Mouse (Mus musculus): ENCODE data around the gene Uevld. TPM values are rescaled to one million over a fixed set of nuclear protein-coding genes. Genes with fewer than 3 reads are reported as not detected.

Gene Uevld
- polyA plus RNA-seq (2015; fragmentation: Nextera tagmentation; extraction: Ambion mirVana) = 7.9 and 8.4 TPM in 2 replicates

DNA sequence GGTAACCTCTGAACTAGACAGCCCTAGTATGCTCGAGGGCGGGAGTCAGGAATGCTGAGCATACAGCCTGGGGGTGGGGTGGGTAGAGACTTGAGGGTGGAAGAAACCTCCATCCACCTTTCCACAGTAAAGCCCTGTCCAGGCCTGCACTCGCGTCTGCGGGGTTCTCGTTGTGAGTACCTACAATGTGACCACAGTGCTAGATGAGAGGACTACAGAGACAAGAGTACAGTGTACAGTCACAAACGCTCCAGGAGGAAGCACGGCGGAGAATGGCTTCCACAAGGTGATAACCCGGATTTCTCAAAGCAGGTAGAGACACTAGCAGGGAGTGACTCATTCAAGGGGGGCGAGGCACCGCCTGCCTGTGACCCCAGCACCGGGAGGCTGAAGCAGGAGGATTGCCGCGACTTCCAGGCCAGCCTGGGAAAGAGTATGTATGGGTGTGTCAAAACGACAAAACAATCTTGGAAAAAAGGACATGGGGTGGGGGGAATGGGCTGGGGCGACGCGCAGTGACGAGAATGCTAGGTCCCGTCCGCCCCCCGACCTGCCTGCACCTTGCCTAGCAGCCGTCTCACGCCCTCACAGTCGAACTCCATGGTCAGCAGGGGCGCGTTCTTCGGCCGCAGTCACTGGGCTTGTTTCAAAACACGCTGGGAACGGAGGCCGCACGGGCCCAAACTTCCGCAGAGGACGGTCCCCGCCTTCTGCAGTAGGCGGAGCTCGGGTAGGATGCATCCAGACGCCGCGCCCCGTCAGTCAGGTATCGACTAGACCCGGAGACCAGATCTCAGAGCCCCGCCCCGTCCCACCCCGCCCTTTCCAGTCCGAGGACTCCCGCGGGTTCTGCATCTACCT lies at the start of gene Uevld:
TSS of gene Uevld (minus strand) at position 697 of the 861 bp plus-strand sequence.
- Histone ChIP-seq H3K27ac (ENCODE audit: low read length) (peak within 1 kb of the TSS; percentile 29), H3K36me3 (ENCODE audit: control insufficient read depth, insufficient read depth) (peaks cover 13% of the 10 kb centered on the region; the same call in 1 of the 2 replicates), H3K4me3 (ENCODE audit: low read length) (peak within 1 kb of the TSS; percentile 71), H3K9ac (ENCODE audit: low read length) (peak within 1 kb of the TSS; percentile 79), H3K4me2 (ENCODE audit: low read depth, low read length) (peak within 1 kb of the TSS; percentile 74), H3K9me3 (replicated peaks; ENCODE audit: control insufficient read depth, low read length) (no peaks in the 10 kb centered on the region), H3K4me1 (ENCODE audit: control insufficient read depth, insufficient read depth, low read length) (peaks cover 18% of the 10 kb centered on the region), H3K27me3 (ENCODE audit: control insufficient read depth, insufficient read depth, low read length) (no peaks in the 10 kb centered on the region)
- under 1% methylated on average over 46 of the region's 51 CpGs for WGBS
- peak; percentile 87 for ATAC-seq (replicated peaks; ENCODE audit: extremely low read depth, insufficient read depth, low FRiP score)

DNA sequence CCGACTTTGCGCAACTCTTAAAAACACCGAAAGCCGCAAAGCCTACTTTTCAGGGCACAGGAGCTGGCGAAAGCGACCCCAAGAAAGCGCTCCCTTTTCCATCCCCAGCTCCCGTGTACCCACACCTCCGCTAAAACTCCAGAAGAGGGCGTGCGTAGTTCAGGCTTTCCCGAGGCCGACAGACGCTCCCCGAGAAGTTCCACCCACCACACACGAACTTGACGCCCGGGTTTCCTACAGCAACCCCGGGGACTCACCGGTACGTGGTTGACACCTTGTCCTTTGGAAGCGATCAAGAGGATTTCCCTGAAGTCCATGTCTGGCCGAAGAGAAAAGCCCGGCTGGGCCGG lies 49.5 kb upstream of the Uevld start:
- under 1% methylated on average over 25 of the region's 25 CpGs for WGBS
- peak overlapping the region; percentile 98 for H3K4me2 ChIP-seq (ENCODE audit: low read depth, low read length)
- H3K9ac ChIP-seq (ENCODE audit: low read length) = peak overlapping the region; percentile 89
- peak; percentile 67 for ATAC-seq (replicated peaks; ENCODE audit: extremely low read depth, insufficient read depth, low FRiP score)
- peak overlapping the region; percentile 92 for H3K4me3 ChIP-seq (ENCODE audit: low read length)
- H3K27me3 ChIP-seq (ENCODE audit: control insufficient read depth, insufficient read depth, low read length) = no peaks in the 10 kb centered on the region
- peaks cover 30% of the 10 kb centered on the region for H3K4me1 ChIP-seq (ENCODE audit: control insufficient read depth, insufficient read depth, low read length)
- no peaks in the 10 kb centered on the region for H3K9me3 ChIP-seq (replicated peaks; ENCODE audit: control insufficient read depth, low read length)
- H3K36me3 ChIP-seq (ENCODE audit: control insufficient read depth, insufficient read depth) = no peaks in the 10 kb centered on the region
- peak overlapping the region; percentile 95 for H3K27ac ChIP-seq (ENCODE audit: low read length)

DNA sequence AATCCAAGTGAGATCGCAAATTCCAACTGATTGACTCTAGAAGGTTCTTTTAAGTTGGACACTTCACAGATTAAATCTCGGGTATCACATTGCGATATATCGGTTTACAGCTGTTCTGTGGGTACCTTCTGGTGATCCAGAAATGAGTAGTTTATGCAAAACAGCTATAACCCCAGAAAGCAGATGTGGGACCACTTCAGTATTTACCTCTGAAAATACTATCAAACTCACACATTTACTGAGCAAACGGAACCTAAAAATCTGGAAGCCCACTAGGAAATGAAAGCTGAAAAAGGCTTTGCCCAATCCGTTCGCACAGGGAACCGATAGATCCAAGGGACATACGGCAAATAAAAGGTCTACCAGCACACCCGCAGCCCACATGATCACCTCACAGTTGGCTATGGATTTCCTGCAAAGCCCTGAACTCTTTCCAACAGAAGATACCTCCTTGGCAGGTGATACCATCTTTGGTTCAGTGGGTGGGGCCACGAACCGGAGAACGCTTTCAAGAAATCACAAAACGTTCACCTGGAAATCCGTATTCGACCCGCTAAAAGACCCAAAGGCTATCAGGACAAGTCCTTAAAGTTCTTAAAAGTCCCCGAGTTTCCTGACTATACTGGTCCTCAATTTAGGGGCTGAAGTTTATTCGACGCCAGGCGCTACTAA lies 48.9 kb upstream of the Uevld start:
- 16% methylated on average over 21 of the region's 21 CpGs for WGBS
- peak overlapping the region; percentile 95 for H3K27ac ChIP-seq (ENCODE audit: low read length)
- peak overlapping the region; percentile 89 for H3K9ac ChIP-seq (ENCODE audit: low read length)
- H3K4me3 ChIP-seq (ENCODE audit: low read length) = peak overlapping the region; percentile 92
- peaks cover 36% of the 10 kb centered on the region for H3K4me1 ChIP-seq (ENCODE audit: control insufficient read depth, insufficient read depth, low read length)
- peak overlapping the region; percentile 98 for H3K4me2 ChIP-seq (ENCODE audit: low read depth, low read length)
- H3K9me3 ChIP-seq (replicated peaks; ENCODE audit: control insufficient read depth, low read length) = no peaks in the 10 kb centered on the region
- H3K27me3 ChIP-seq (ENCODE audit: control insufficient read depth, insufficient read depth, low read length) = no peaks in the 10 kb centered on the region
- no peaks in the 10 kb centered on the region for H3K36me3 ChIP-seq (ENCODE audit: control insufficient read depth, insufficient read depth)
- no peak for ATAC-seq (replicated peaks; ENCODE audit: extremely low read depth, insufficient read depth, low FRiP score)

DNA sequence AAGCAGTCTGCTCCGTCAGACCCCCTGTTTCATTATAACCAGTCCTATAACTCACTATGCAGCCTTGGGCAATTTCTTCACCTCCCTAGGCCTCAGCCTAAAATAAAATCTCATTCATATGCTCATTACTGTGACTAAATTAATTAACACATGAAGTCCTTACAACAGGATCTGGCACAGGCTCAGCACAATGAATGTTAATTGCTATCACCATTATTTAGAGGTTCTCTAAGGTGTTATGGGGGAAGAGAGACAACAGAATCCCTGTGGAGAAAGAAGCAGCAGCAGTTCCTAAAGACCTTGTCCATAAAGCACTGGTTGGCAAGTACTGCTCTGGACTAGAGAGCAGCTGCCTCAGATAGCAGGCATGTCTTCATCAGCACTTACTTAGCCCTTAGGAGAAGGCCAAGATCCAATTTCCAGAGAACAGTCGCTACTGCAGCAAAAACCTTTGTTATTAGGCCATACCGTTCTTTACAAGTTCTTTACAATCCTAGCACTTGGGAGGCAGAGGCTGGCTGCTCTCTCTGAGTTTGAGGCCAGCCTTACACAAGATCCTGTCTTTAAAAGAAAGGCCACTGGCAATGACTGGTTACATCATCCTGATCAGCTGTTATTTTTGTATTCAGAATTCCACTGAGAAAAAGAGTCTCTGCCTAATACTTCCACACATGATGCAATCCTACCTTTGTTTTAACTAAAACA lies 45.2 kb upstream of the Uevld start:
- WGBS = 51% methylated on average over 3 of the region's 3 CpGs
- H3K4me2 ChIP-seq (ENCODE audit: low read depth, low read length) = no peak overlapping the region
- H3K9me3 ChIP-seq (replicated peaks; ENCODE audit: control insufficient read depth, low read length) = no peaks in the 10 kb centered on the region
- H3K36me3 ChIP-seq (ENCODE audit: control insufficient read depth, insufficient read depth) = peaks cover 2% of the 10 kb centered on the region; the same call in 1 of the 2 replicates
- H3K9ac ChIP-seq (ENCODE audit: low read length) = no peak overlapping the region
- peaks cover 40% of the 10 kb centered on the region for H3K4me1 ChIP-seq (ENCODE audit: control insufficient read depth, insufficient read depth, low read length)
- H3K27ac ChIP-seq (ENCODE audit: low read length) = no peak overlapping the region
- H3K4me3 ChIP-seq (ENCODE audit: low read length) = no peak overlapping the region
- ATAC-seq (replicated peaks; ENCODE audit: extremely low read depth, insufficient read depth, low FRiP score) = no peak
- no peaks in the 10 kb centered on the region for H3K27me3 ChIP-seq (ENCODE audit: control insufficient read depth, insufficient read depth, low read length)

- Histone ChIP-seq H3K27ac (ENCODE audit: low read length) (no peak overlapping the region), H3K4me3 (ENCODE audit: low read length) (no peak overlapping the region), H3K9me3 (replicated peaks; ENCODE audit: control insufficient read depth, low read length) (no peaks in the 10 kb centered on the region), H3K36me3 (ENCODE audit: control insufficient read depth, insufficient read depth) (peaks cover 18% of the 10 kb centered on the region), H3K27me3 (ENCODE audit: control insufficient read depth, insufficient read depth, low read length) (no peaks in the 10 kb centered on the region), H3K4me1 (ENCODE audit: control insufficient read depth, insufficient read depth, low read length) (peaks cover 50% of the 10 kb centered on the region), H3K9ac (ENCODE audit: low read length) (no peak overlapping the region), H3K4me2 (ENCODE audit: low read depth, low read length) (no peak overlapping the region)
- WGBS = 71% methylated on average over 4 of the region's 4 CpGs
- ATAC-seq (replicated peaks; ENCODE audit: extremely low read depth, insufficient read depth, low FRiP score) = no peak
Measured at GRCm38 (mm10) chr7:47001900-47002275, 43.6 kb upstream of the Uevld start.

GRCm38 (mm10) chr7:47001125-47001899 lies 43.0 kb upstream of the Uevld start:
- Histone ChIP-seq H3K4me1 (ENCODE audit: control insufficient read depth, insufficient read depth, low read length) (peaks cover 45% of the 10 kb centered on the region), H3K36me3 (ENCODE audit: control insufficient read depth, insufficient read depth) (peaks cover 20% of the 10 kb centered on the region), H3K4me3 (ENCODE audit: low read length) (no peak overlapping the region), H3K27ac (ENCODE audit: low read length) (0 out of 2 replicates have a peak overlapping the region, but pooled peaks have one; percentile 3), H3K27me3 (ENCODE audit: control insufficient read depth, insufficient read depth, low read length) (no peaks in the 10 kb centered on the region), H3K9ac (ENCODE audit: low read length) (no peak overlapping the region), H3K4me2 (ENCODE audit: low read depth, low read length) (no peak overlapping the region), H3K9me3 (replicated peaks; ENCODE audit: control insufficient read depth, low read length) (no peaks in the 10 kb centered on the region)
- no peak for ATAC-seq (replicated peaks; ENCODE audit: extremely low read depth, insufficient read depth, low FRiP score)
- WGBS = 49% methylated on average over 5 of the region's 5 CpGs

GRCm38 (mm10) chr7:47000644-47000983 lies 42.3 kb upstream of the Uevld start:
- peaks cover 44% of the 10 kb centered on the region for H3K4me1 ChIP-seq (ENCODE audit: control insufficient read depth, insufficient read depth, low read length)
- ATAC-seq (replicated peaks; ENCODE audit: extremely low read depth, insufficient read depth, low FRiP score) = peak; percentile 63
- no peaks in the 10 kb centered on the region for H3K27me3 ChIP-seq (ENCODE audit: control insufficient read depth, insufficient read depth, low read length)
- H3K4me3 ChIP-seq (ENCODE audit: low read length) = no peak overlapping the region
- H3K4me2 ChIP-seq (ENCODE audit: low read depth, low read length) = no peak overlapping the region
- H3K36me3 ChIP-seq (ENCODE audit: control insufficient read depth, insufficient read depth) = peaks cover 20% of the 10 kb centered on the region
- H3K9ac ChIP-seq (ENCODE audit: low read length) = no peak overlapping the region
- no peaks in the 10 kb centered on the region for H3K9me3 ChIP-seq (replicated peaks; ENCODE audit: control insufficient read depth, low read length)
- WGBS = 49% methylated on average over 3 of the region's 3 CpGs
- H3K27ac ChIP-seq (ENCODE audit: low read length) = no peak overlapping the region

DNA sequence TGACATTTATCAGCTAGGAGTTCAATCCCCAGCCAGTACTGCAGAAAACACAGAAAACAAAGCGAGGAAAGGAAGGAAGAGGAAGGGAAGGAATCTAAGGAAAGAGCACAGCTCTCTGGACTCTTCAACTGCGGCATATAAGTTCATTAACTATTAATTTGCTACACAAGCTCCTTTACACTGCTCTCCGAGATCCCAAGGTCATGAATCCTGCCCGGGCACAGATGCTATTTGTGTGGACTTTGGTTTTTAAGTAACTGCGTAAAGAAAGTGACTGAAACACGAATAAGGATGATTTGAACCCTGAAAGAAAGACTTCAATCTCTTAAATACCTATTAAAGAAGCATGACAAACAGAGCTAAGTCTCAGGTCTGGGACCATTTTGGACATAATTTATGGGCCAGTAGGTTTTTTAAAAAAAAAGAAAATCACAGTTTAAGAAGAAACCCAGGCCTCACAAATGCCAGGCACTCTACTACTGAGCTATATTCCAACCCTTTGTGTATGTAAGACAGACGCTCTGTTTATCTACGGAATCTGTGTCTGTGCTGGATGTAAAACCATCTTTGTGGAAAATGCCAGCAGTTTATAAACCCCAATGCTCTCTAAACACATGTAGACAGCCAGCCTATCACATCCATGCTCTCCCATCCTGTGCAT lies 41.8 kb upstream of the Uevld start:
- no peak overlapping the region for H3K9ac ChIP-seq (ENCODE audit: low read length)
- H3K4me3 ChIP-seq (ENCODE audit: low read length) = no peak overlapping the region
- H3K9me3 ChIP-seq (replicated peaks; ENCODE audit: control insufficient read depth, low read length) = no peaks in the 10 kb centered on the region
- peaks cover 24% of the 10 kb centered on the region for H3K36me3 ChIP-seq (ENCODE audit: control insufficient read depth, insufficient read depth)
- no peak overlapping the region; the same call in 1 of the 2 replicates for H3K27ac ChIP-seq (ENCODE audit: low read length)
- peaks cover 40% of the 10 kb centered on the region for H3K4me1 ChIP-seq (ENCODE audit: control insufficient read depth, insufficient read depth, low read length)
- no peak overlapping the region for H3K4me2 ChIP-seq (ENCODE audit: low read depth, low read length)
- ATAC-seq (replicated peaks; ENCODE audit: extremely low read depth, insufficient read depth, low FRiP score) = no peak
- WGBS = 67% methylated on average over 8 of the region's 8 CpGs
- no peaks in the 10 kb centered on the region for H3K27me3 ChIP-seq (ENCODE audit: control insufficient read depth, insufficient read depth, low read length)
